Mouse (Mus musculus) C2C12 (cell line): Measurements from ENCODE around the gene B3galt4. TPM values are rescaled to one million over a fixed set of nuclear protein-coding genes. Genes with fewer than 3 reads are reported as not detected.
A peak's percentile ranks its signal among the peaks of the same experiment; 100 is the strongest.

ENCODE experiments used
- H3K27me3 ChIP-seq: one replicate; pipeline ENCODE4 v1.6.1; 2011; ENCODE audit not compliant: control insufficient read depth, insufficient read depth, insufficient read length
- H3K36me3 ChIP-seq: one replicate; pipeline ENCODE4 v1.6.1; 2011; ENCODE audit not compliant: control insufficient read depth, insufficient read depth
- H3K4me3 ChIP-seq: one replicate; pipeline ENCODE4 v1.5.1; 2011; ENCODE audit warnings: mild to moderate bottlenecking, control low read depth; ENCODE audit not compliant: poor library complexity, insufficient read depth, severe bottlenecking
- H3K79me2 ChIP-seq: one replicate; pipeline ENCODE4 v1.6.1; 2011; ENCODE audit not compliant: control insufficient read depth, insufficient read depth
- H3K79me3 ChIP-seq: one replicate; pipeline ENCODE4 v1.6.1; 2011; ENCODE audit warnings: low read depth, control low read depth
- H3ac ChIP-seq: one replicate; pipeline ENCODE3; 2011; ENCODE audit warnings: low read depth; ENCODE audit not compliant: control insufficient read depth, insufficient read length
- CEBPB ChIP-seq: IDR thresholded peaks from one replicate; pipeline ENCODE4 v1.6.1; 2011; ENCODE audit warnings: low read depth, mild to moderate bottlenecking, control low read depth, moderate library complexity
- CTCF ChIP-seq: IDR thresholded peaks from one replicate; pipeline ENCODE4 v1.5.1; 2011; ENCODE audit not compliant: control insufficient read depth, insufficient read depth, insufficient read length
- FOSL1 ChIP-seq: IDR thresholded peaks from one replicate; pipeline ENCODE4 v1.8.0; 2011; ENCODE audit warnings: mild to moderate bottlenecking, low read length; ENCODE audit not compliant: poor library complexity, insufficient read depth, severe bottlenecking
- MAX ChIP-seq: IDR thresholded peaks from one replicate; pipeline ENCODE4 v1.6.1; 2011; ENCODE audit warnings: mild to moderate bottlenecking, control low read depth
- MYOD1 ChIP-seq: IDR thresholded peaks from one replicate; pipeline ENCODE4 v1.6.1; 2011; ENCODE audit warnings: low read depth; ENCODE audit not compliant: control insufficient read depth, insufficient read length
- MYOG ChIP-seq: IDR thresholded peaks from one replicate; pipeline ENCODE4 v1.6.1; 2011; ENCODE audit not compliant: control insufficient read depth, insufficient read length; ENCODE audit errors: extremely low read depth
- USF1 ChIP-seq: IDR thresholded peaks from one replicate; pipeline ENCODE4 v1.6.1; 2011; ENCODE audit warnings: low read depth, mild to moderate bottlenecking, control low read depth, moderate library complexity
- polyA plus RNA-seq: library from polyadenylated mRNA; unstranded; fragments of >200 nt; fragmentation: generic; extraction: Trizol; gene quantifications from one replicate; pipeline ENCODE4 v1.2.1, GENCODE M21; 2012; ENCODE audit warnings: missing spikeins

B3galt4 gene
- polyA plus RNA-seq, 1 experiment: 1.5 TPM

- Histone ChIP-seq H3K27me3 (no peaks in the 10 kb centered on the region), H3K79me3 (peaks cover 4% of the 10 kb centered on the region), H3K79me2 (peaks cover 62% of the 10 kb centered on the region), H3K36me3 (peaks cover 47% of the 10 kb centered on the region), H3K4me3 (no peak overlapping the region), H3ac (no peak overlapping the region)
- TF ChIP-seq CTCF (no peak), FOSL1 (no peak), USF1 (no peak), MYOD1 (no peak), MAX (no peak), CEBPB (no peak), MYOG (no peak)
Measured at GRCm38 (mm10) chr17:33913905-33914304, 37.4 kb downstream of the B3galt4 start.

DNA sequence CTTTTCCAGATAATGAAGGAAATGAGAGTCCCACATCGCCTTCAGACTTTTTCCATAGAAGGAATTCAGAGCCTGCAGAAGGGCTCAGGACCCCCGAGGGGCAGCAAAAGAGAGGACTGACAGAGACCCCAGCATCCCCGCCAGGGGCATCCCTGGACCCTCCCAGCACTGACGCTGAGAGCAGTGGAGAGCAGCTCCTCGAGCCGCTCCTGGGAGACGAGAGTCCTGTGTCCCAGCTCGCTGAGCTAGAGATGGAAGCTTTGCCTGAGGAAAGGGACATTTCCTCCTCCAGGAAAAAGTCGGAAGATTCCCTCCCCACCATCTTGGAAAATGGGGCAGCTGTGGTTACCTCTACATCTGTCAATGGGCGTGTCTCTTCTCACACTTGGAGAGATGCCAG lies 38.0 kb downstream of the B3galt4 start:
- Histone ChIP-seq H3K27me3 (no peaks in the 10 kb centered on the region), H3K79me3 (peaks cover 4% of the 10 kb centered on the region), H3K36me3 (peaks cover 46% of the 10 kb centered on the region), H3K79me2 (peaks cover 62% of the 10 kb centered on the region), H3ac (no peak overlapping the region), H3K4me3 (no peak overlapping the region)
- no peak for TF ChIP-seq CTCF

- no peak for TF ChIP-seq CEBPB
- TF ChIP-seq MYOG: no peak
- TF ChIP-seq FOSL1: no peak
- no peak for TF ChIP-seq MYOD1
- no peak for TF ChIP-seq CTCF
- H3K27me3 ChIP-seq: no peaks in the 10 kb centered on the region
- H3K79me3 ChIP-seq: peaks cover 4% of the 10 kb centered on the region
- H3K36me3 ChIP-seq: peaks cover 38% of the 10 kb centered on the region
- H3ac ChIP-seq: no peak overlapping the region
- H3K79me2 ChIP-seq: peaks cover 51% of the 10 kb centered on the region
- H3K4me3 ChIP-seq: no peak overlapping the region
Measured at GRCm38 (mm10) chr17:33911813-33912414, 39.4 kb downstream of the B3galt4 start.

GRCm38 (mm10) chr17:33911052-33911812 lies 40.1 kb downstream of the B3galt4 start:
- Histone ChIP-seq H3K27me3 (no peaks in the 10 kb centered on the region), H3K36me3 (peaks cover 38% of the 10 kb centered on the region), H3ac (no peak overlapping the region), H3K79me3 (peaks cover 3% of the 10 kb centered on the region), H3K4me3 (no peak overlapping the region), H3K79me2 (peaks cover 44% of the 10 kb centered on the region)
- TF ChIP-seq MYOG (no peak), MAX (no peak), MYOD1 (no peak), CTCF (no peak), USF1 (no peak), CEBPB (no peak), FOSL1 (no peak)

GRCm38 (mm10) chr17:33910346-33911051 lies 40.8 kb downstream of the B3galt4 start:
- H3K4me3 ChIP-seq: peak overlapping the region; percentile 82
- peaks cover 43% of the 10 kb centered on the region for H3K79me2 ChIP-seq
- TF ChIP-seq MYOG: no peak
- TF ChIP-seq USF1: no peak
- no peak for TF ChIP-seq CEBPB
- no peak for TF ChIP-seq MYOD1
- TF ChIP-seq FOSL1: no peak
- TF ChIP-seq MAX: no peak

DNA sequence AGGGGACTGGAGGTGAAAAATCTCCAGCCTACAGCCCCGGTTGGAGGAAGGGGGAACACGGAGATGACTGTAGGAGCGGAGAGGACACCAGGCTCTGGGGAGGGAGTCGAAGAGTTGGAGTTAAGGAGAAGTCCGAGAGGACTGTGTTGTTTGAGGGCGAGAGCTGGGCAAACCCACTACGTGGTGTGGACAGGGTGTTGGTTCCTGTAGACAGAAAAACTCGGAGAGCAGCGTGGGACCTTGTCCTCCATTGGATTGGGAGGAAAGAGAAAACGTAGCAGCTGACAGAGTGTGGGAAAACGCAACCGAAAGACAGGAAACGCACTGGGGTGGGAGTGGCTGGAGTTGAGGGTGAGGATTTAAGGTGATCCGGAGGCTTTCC lies 41.4 kb downstream of the B3galt4 start:
- peak overlapping the region; percentile 82 for H3K4me3 ChIP-seq
- peaks cover 43% of the 10 kb centered on the region for H3K79me2 ChIP-seq
- H3K79me3 ChIP-seq: peaks cover 3% of the 10 kb centered on the region
- peaks cover 35% of the 10 kb centered on the region for H3K36me3 ChIP-seq
- H3ac ChIP-seq: peak overlapping the region; percentile 98
- no peak for TF ChIP-seq CEBPB
- no peak for TF ChIP-seq FOSL1
- no peak for TF ChIP-seq CTCF
- TF ChIP-seq MAX: peak; percentile 24
- no peaks in the 10 kb centered on the region for H3K27me3 ChIP-seq

More at GRCm38 (mm10) chr17:33910346-33911051, 40.8 kb downstream of the B3galt4 start:
- peaks cover 38% of the 10 kb centered on the region for H3K36me3 ChIP-seq
- peak overlapping the region; percentile 68 for H3ac ChIP-seq
- H3K27me3 ChIP-seq: no peaks in the 10 kb centered on the region
- peaks cover 3% of the 10 kb centered on the region for H3K79me3 ChIP-seq
